Mouse (Mus musculus) 3134 (cell line): Measurements from ENCODE around the gene Taf12.

ENCODE experiments used
- DNase-seq: peaks from one replicate; pipeline ENCODE4 v3.0.0-alpha.2; 2011; ENCODE audit warnings: low spot score; ENCODE audit not compliant: insufficient read length; ENCODE audit errors: extremely low read depth

Gene Taf12

GRCm38 (mm10) chr4:132274156-132274862 is at the start of gene Taf12:
TSS of gene Taf12 (plus strand) at chr4:132274375.
- peak; percentile 95 for DNase-seq

GRCm38 (mm10) chr4:132230422-132230821 is 43.8 kb upstream of the Taf12 start:
- DNase-seq, result no peak

- no peak for DNase-seq
These were observed 39.5 kb upstream of the Taf12 start for GRCm38 (mm10) chr4:132234710-132235109.

- DNase-seq, result no peak
These were observed 35.8 kb upstream of the Taf12 start for GRCm38 (mm10) chr4:132238356-132238755.

DNA sequence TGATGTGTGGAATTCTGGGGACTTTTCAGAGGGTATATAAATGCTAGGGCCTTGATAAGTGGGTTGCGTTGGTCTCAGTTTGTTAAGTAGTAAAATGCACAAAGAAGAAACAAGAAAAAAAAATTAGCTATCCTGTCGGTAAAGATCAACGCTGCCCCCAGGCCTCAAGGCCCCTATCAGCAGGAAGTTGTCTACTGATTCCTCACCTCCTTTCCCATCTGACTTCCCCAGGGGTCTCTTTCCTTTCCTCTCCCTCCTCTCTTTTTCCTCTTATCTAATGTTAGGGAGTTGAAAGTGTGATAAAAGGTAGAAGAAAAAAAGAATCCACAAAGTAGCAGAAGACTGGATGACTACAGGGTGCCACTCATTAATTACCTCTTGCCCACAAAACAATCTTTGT is 33.8 kb upstream of the Taf12 start:
- DNase-seq, result no peak

GRCm38 (mm10) chr4:132241208-132241607 is 33.0 kb upstream of the Taf12 start:
- DNase-seq, result no peak

- no peak for DNase-seq
These were observed 28.5 kb upstream of the Taf12 start for GRCm38 (mm10) chr4:132245643-132246042.

DNA sequence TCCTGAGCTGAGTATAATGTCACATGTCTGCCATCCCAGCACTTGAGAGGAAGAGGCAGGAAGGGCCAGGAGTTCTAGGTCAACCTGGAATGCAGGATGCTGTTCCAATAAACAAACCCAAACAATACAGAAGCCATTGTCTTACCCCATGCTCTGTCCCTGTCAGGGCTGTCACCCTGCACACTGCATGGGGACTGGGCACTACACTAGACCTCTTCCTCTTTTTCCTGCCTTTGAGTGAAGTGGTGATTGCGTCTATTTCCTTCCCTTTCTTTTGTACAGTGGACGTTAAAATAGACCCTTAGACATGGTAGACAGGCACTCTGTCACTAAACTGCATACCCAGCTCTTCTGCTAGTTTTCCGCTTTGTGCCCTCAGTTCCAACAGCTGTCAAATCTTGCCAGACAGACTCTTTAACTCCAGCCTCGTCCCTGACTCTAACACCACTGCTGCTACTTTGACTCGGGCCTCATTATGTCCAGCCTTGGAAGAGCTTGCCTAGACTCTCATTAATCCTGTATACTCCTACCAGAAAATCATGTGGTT is 26.7 kb upstream of the Taf12 start:
- no peak for DNase-seq

GRCm38 (mm10) chr4:132251596-132251995 is 22.6 kb upstream of the Taf12 start:
- no peak for DNase-seq

DNA sequence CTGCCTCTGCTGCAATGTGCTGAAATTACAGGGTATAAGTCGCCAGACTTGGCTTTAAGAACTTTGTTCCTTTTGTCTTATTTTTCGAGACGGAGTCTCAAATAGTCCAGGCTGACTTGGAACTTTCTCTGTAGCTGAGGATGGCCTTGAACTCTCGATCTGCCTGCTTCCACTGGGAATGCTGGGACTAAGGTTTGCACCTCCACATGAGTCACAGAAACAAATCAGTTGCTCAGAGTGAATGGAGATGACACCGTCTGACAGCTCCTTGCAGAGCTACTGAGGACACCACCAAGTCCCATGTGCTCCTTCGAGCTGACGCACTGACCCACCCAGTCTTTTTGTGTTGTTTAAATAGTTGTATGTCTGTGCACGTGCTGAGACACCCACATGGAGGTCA is 21.0 kb upstream of the Taf12 start:
- DNase-seq, result no peak

GRCm38 (mm10) chr4:132253622-132254021 is 20.6 kb upstream of the Taf12 start:
- no peak for DNase-seq

DNA sequence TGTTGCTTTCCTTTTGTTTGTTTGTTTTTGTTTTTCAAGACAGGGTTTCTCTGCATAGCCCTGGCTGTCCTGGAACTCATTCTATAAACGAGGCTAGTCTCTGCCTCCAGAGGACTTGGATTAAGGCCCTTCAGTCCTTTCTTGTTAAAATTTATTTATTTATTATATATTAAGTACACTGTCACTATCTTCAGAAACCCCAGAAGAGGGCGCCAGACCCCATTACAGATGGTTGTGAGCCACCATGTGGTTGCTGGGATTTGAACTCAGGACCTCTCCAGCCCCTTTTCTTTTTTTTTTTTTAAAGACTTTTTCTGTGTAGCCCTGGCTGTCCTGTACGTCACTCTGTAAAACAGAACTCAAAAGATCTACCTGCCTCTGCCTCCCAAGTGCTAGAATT is 19.2 kb upstream of the Taf12 start:
- no peak for DNase-seq

DNA sequence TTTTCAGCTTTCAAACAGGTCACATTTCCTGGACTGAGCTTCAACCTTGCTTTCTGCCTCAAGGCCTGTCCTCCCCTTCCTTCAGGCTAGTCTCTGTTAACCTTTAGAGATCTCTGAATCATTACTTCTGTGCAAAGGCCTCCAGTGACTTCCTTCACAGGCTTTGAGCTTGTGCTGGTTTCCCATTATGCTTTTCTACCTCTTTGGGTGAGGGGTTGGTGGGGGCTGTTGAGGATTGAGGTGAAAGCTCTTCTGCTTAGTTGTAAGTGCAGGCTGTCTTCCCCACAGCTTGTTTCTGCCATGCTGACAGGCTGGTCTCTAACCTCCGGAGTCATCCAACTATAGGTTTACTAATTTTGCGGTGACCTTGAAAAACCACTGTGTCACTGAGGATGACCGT is 17.8 kb upstream of the Taf12 start:
- DNase-seq, result no peak

DNA sequence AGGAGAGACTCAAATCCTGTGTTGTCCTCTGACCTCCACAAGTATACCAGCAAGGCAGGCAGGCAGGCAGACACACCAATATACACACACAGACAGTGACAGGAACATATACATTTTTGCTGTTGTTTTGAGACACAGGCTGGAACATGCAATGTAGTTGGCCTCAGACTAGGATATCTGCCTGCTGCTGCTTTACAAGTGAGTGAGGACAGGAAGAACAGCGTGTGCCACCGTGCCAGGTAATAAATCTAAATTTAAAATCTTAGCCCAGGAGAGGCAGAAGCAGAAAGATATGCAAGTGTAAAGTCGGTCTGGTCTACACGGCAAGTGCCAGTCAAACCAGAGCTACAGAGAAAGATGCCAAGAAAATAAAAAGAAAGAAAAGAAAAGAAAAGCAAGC is 14.9 kb upstream of the Taf12 start:
- no peak for DNase-seq

DNA sequence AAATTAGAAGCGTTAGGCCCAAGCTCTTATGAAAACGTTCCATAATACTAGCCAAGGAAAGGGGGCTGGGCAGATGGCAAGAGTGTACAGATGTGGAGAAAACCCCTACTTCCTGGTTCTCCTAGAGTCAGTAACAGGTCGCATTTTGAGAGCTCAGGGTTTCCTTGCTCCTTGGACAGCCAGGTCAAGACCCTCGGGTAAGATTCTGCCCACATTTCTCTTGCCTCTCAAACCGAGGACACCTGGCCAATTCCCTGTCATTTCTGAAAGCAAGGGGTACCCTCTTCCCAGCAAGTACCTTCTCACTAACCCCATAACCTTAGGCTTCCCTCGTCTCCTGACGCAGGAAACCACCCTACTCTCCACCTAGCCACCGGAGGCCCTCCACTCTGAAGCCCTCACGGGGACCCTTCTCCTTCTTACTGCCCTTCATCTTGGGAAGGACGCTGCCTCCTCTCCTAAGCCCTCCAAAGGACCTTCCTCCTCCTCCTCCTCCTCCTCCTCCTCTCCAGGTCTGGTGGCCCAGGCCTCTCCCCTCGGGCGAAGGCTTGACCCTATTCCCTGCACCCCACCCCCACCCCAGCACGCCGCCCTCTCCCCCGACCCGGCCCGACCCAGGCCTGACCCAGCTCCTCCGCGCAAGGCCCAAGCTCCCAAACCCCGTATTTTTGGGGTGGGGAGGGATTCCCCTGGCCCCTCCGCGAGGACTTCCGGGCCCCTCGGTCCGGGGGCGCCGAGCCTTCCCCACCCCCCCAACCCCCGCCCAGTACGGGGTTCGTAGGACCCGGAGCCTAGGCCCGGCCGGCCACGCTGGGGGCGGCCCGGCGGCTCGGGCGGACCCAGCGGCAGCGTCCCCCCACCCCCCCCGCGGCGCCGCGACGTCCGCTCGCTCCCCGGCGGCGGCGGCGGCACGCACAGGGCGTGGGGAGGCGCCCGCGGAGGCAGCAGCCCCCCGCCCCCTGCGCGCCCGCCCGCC is 13.5 kb upstream of the Taf12 start:
- DNase-seq, result peak; percentile 63

DNA sequence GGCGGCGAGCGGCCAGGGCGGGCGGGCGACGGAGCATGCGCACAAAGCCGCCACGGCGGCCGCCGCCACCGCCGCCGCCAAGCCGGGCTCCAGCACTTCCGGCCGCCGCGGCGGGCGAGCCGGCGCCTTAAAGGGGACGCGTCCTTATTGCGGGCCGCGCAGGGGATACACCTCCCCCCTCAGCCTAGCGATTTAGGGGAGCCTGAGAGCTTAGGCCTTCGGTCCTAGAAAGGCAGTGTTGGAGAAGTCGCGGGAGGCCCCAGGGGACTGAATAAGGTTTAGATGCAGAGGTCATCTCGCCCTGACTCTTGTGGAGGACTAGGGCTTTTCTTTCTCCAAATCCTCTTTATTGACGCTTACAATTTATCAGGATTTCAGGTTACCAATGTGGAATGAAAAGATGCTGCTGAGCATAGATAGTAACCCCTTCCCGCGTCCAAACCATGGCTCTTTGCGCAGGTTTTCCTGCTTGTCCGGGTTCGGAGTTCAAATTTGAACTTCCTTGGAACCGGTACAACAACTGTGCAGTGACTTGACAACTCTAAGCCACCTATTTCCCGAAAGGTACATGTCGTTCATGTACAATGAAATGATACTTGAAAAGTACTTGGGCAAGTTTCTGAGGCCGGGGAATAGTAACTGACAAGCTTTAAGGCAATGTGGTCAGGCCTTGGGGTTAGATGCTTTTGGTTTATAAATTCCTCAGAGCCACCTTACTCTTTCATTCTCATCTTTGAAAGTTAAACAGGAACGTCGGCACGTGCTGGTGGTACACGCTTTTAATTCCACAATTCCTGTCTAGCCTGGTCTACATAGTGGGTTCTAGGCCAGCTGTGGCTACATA is 12.4 kb upstream of the Taf12 start, which contains the start of gene Gmeb1:
Gmeb1 (minus strand) TSS at position 89 of the 844 bp plus-strand sequence.
- peak; percentile 72 for DNase-seq

DNA sequence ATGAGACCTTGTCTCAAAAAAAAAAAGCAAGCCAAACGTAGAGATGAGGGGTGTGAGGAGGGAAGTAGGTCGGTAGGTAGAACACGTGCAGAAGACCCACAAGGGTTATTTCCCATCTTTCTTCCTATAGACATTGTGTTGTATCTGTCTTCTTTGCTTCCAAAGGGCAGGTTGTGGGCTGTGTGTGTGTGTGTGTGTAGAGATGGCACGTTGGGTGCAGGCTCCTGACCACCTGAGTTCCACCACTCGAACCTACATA is 11.9 kb upstream of the Taf12 start:
- DNase-seq, result no peak

- no peak for DNase-seq
These were observed 10.9 kb upstream of the Taf12 start for GRCm38 (mm10) chr4:132263313-132263712.

DNA sequence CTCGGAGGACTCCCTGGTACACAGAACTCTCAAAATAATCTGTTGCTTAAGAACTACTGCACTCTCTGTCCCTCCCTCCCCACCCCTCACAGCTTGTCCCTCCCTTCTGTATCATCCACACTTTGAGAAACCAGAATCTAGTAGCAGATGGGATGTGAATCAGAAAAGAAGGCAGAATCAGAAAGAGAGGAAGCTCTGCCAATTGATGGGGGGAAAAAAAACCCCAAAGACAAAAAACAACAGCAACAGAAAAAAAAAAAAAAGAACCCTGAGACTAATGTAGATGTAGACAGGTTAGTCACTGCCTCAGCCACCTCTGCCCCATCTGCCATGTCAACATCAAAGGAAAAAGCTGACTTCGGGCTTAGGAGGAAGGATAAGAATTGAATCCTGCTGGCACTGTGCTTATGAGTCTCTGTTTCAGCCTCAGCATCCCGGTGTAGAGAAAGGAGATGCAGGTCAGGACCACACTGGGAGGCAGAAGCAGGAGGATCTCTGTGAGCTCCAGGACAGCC is 7.3 kb upstream of the Taf12 start:
- no peak for DNase-seq

GRCm38 (mm10) chr4:132268871-132269739 is 5.1 kb upstream of the Taf12 start:
- peak; percentile 47 for DNase-seq
